Mouse (Mus musculus): Measurements from ENCODE around the gene St5. TPM values are rescaled to one million over a fixed set of nuclear protein-coding genes. Genes with fewer than 3 reads are reported as not detected.

Gene St5
- polyA plus RNA-seq, 1 experiment from 2014 or later = 11.4 TPM

GRCm38 (mm10) chr7:109566841-109567768 lies 136.3 kb downstream of the St5 start:
- Histone ChIP-seq H3K9ac (replicated peaks) (no peak overlapping the region), H3K9me3 (no peaks in the 10 kb centered on the region), H3K4me2 (replicated peaks) (no peak overlapping the region), H3K4me1 (peaks cover 3% of the 10 kb centered on the region; the same call in 1 of the 2 replicates), H3K4me3 (no peak overlapping the region), H3K27me3 (no peaks in the 10 kb centered on the region), H3K36me3 (no peaks in the 10 kb centered on the region), H3K27ac (replicated peaks) (no peak overlapping the region)
- WGBS = 82% methylated on average over 11 of the region's 11 CpGs
- ATAC-seq (replicated peaks) = no peak

GRCm38 (mm10) chr7:109566327-109566726 lies 137.1 kb downstream of the St5 start:
- H3K4me3 ChIP-seq = no peak overlapping the region
- H3K4me1 ChIP-seq = peaks cover 6% of the 10 kb centered on the region; the same call in 1 of the 2 replicates
- H3K27me3 ChIP-seq = no peaks in the 10 kb centered on the region
- no peak overlapping the region for H3K4me2 ChIP-seq (replicated peaks)
- H3K27ac ChIP-seq (replicated peaks) = no peak overlapping the region
- no peaks in the 10 kb centered on the region for H3K36me3 ChIP-seq
- ATAC-seq (replicated peaks) = no peak
- no peaks in the 10 kb centered on the region for H3K9me3 ChIP-seq
- H3K9ac ChIP-seq (replicated peaks) = no peak overlapping the region

GRCm38 (mm10) chr7:109563775-109564362 lies 139.5 kb downstream of the St5 start:
- H3K4me1 ChIP-seq = peaks cover 12% of the 10 kb centered on the region
- H3K27me3 ChIP-seq = no peaks in the 10 kb centered on the region
- no peak overlapping the region for H3K9ac ChIP-seq (replicated peaks)
- no peak overlapping the region for H3K4me3 ChIP-seq
- 84% methylated on average over 4 of the region's 4 CpGs for WGBS
- no peak overlapping the region for H3K4me2 ChIP-seq (replicated peaks)
- ATAC-seq (replicated peaks) = no peak
- no peaks in the 10 kb centered on the region for H3K36me3 ChIP-seq
- no peaks in the 10 kb centered on the region for H3K9me3 ChIP-seq
- no peak overlapping the region for H3K27ac ChIP-seq (replicated peaks)

GRCm38 (mm10) chr7:109562676-109563075 lies 140.7 kb downstream of the St5 start:
- H3K4me1 ChIP-seq = peaks cover 12% of the 10 kb centered on the region
- no peak overlapping the region for H3K9ac ChIP-seq (replicated peaks)
- no peak overlapping the region for H3K27ac ChIP-seq (replicated peaks)
- no peak for ATAC-seq (replicated peaks)
- H3K36me3 ChIP-seq = no peaks in the 10 kb centered on the region
- H3K9me3 ChIP-seq = no peaks in the 10 kb centered on the region
- no peak overlapping the region for H3K4me2 ChIP-seq (replicated peaks)
- 73% methylated on average over 5 of the region's 5 CpGs for WGBS
- H3K27me3 ChIP-seq = no peaks in the 10 kb centered on the region
- no peak overlapping the region for H3K4me3 ChIP-seq

DNA sequence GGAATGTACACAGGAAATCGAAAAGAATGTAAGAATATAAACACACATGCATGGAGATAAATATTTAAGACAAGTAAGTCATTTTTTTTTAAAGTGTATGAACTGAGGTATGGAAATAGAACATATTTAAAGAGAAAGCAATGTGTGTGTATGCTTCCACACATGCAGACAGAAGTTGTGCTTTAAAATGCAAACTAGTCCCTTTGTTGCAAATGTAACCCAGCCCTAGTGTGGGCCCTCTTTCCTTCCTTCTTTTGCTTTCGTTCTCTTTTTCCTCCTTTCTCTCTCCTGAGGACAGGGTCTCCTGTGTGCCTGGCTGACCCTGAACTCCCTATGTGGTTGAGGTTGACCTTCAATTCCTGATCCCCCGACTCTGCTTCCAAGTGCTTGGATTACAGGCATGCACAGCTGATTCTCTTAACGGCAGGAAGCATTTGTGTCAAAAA lies 141.2 kb downstream of the St5 start:
- H3K4me3 ChIP-seq = no peak overlapping the region
- no peak overlapping the region for H3K4me2 ChIP-seq (replicated peaks)
- H3K9ac ChIP-seq (replicated peaks) = no peak overlapping the region
- H3K27me3 ChIP-seq = no peaks in the 10 kb centered on the region
- 64% methylated on average over 4 of the region's 4 CpGs for WGBS
- ATAC-seq (replicated peaks) = no peak
- no peaks in the 10 kb centered on the region for H3K36me3 ChIP-seq
- no peak overlapping the region for H3K27ac ChIP-seq (replicated peaks)
- peaks cover 12% of the 10 kb centered on the region for H3K4me1 ChIP-seq
- H3K9me3 ChIP-seq = no peaks in the 10 kb centered on the region

- no peaks in the 10 kb centered on the region for H3K27me3 ChIP-seq
- 58% methylated on average over 8 of the region's 8 CpGs for WGBS
These were observed 141.8 kb downstream of the St5 start for GRCm38 (mm10) chr7:109561466-109562153.

GRCm38 (mm10) chr7:109559536-109559935 lies 143.9 kb downstream of the St5 start:
- Histone ChIP-seq H3K9ac (replicated peaks) (no peak overlapping the region), H3K4me1 (peaks cover 12% of the 10 kb centered on the region), H3K4me3 (no peak overlapping the region), H3K9me3 (no peaks in the 10 kb centered on the region), H3K27me3 (no peaks in the 10 kb centered on the region), H3K4me2 (replicated peaks) (no peak overlapping the region), H3K36me3 (no peaks in the 10 kb centered on the region), H3K27ac (replicated peaks) (no peak overlapping the region)
- no peak for ATAC-seq (replicated peaks)
- WGBS = 31% methylated on average over 6 of the region's 6 CpGs

More at GRCm38 (mm10) chr7:109561466-109562153, 141.8 kb downstream of the St5 start:
- ATAC-seq (replicated peaks) = no peak
- no peak overlapping the region for H3K4me3 ChIP-seq
- H3K4me1 ChIP-seq = peaks cover 12% of the 10 kb centered on the region
- no peak overlapping the region for H3K4me2 ChIP-seq (replicated peaks)
- H3K27ac ChIP-seq (replicated peaks) = no peak overlapping the region
- no peaks in the 10 kb centered on the region for H3K9me3 ChIP-seq
- H3K9ac ChIP-seq (replicated peaks) = no peak overlapping the region
- H3K36me3 ChIP-seq = no peaks in the 10 kb centered on the region

DNA sequence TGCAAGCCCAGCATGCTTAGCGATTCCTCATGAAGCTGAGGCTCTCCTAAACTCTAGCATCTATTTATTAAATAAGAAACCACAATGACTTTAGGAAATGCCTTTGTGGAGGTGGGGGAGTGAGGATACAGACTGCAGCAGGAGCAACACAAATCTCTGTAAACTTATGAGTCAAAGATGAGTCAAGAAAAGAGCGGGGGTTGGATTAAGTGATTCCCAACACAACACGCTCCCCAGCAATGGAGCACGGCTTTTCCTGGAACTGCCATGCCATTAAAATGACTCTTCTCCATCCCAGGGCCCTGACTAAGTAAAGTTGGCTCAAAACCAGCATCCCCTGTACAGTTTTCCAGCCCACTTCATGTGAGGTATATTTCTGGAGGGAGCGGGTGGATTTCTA lies 156.7 kb downstream of the St5 start:
- no peak for ATAC-seq (replicated peaks)
- H3K4me2 ChIP-seq (replicated peaks) = no peak overlapping the region
- no peaks in the 10 kb centered on the region for H3K9me3 ChIP-seq
- H3K27me3 ChIP-seq = no peaks in the 10 kb centered on the region
- 93% methylated on average over 5 of the region's 5 CpGs for WGBS
- H3K4me3 ChIP-seq = no peak overlapping the region
- H3K4me1 ChIP-seq = no peaks in the 10 kb centered on the region
- no peak overlapping the region for H3K9ac ChIP-seq (replicated peaks)
- H3K36me3 ChIP-seq = no peaks in the 10 kb centered on the region
- H3K27ac ChIP-seq (replicated peaks) = no peak overlapping the region

DNA sequence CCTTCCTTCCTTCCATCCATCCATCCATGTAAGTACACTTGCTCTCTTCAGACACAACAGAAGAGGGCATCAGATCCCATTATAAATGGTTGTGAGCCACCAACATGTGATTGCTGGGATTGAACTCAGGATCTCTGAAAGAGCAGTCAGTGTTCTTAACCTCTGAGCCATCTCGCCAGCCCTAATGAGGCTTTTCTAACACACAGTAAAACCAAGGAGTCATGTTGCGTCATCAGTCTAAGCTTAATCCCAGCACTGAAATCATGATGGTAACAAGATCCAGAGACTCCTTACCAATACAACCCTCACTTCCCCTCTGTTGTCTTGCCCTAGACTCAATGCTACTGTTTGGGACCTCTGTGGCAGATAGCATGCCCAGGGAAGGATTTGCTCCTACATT lies 157.2 kb downstream of the St5 start:
- Histone ChIP-seq H3K4me1 (no peaks in the 10 kb centered on the region), H3K9ac (replicated peaks) (no peak overlapping the region), H3K27ac (replicated peaks) (no peak overlapping the region), H3K27me3 (no peaks in the 10 kb centered on the region), H3K36me3 (no peaks in the 10 kb centered on the region), H3K4me2 (replicated peaks) (no peak overlapping the region), H3K4me3 (no peak overlapping the region), H3K9me3 (no peaks in the 10 kb centered on the region)
- no peak for ATAC-seq (replicated peaks)
- 88% methylated on average over 2 of the region's 2 CpGs for WGBS

- Histone ChIP-seq H3K4me3 (no peak overlapping the region), H3K9me3 (no peaks in the 10 kb centered on the region), H3K4me2 (replicated peaks) (no peak overlapping the region), H3K27me3 (no peaks in the 10 kb centered on the region), H3K4me1 (no peaks in the 10 kb centered on the region), H3K36me3 (no peaks in the 10 kb centered on the region), H3K27ac (replicated peaks) (no peak overlapping the region), H3K9ac (replicated peaks) (no peak overlapping the region)
- 66% methylated on average over 10 of the region's 10 CpGs for WGBS
- ATAC-seq (replicated peaks) = no peak
These were observed 158.0 kb downstream of the St5 start for GRCm38 (mm10) chr7:109545255-109545993.

DNA sequence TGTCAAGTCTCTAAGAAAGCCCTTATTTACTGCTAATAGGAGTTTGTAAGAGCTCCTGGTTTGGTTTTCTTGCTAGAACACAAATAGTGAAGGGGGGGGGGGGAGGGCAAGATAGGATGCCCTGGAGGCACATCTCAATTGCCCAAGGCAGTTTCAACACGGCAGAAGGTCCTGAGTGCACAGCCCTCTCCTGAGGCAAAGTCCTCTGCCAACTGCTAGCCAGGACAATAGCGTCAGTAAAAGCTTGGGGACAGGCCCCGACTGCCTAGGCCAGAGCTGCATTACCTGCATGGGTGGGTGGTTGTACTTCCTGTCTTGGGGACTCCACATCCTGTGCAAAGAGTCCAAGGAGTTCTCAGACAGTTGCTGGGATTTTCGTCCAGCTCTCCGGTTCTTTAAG lies 158.6 kb downstream of the St5 start:
- no peak overlapping the region for H3K4me2 ChIP-seq (replicated peaks)
- H3K9me3 ChIP-seq = no peaks in the 10 kb centered on the region
- no peak overlapping the region for H3K9ac ChIP-seq (replicated peaks)
- H3K27ac ChIP-seq (replicated peaks) = no peak overlapping the region
- H3K4me3 ChIP-seq = no peak overlapping the region
- WGBS = 80% methylated on average over 5 of the region's 5 CpGs
- H3K36me3 ChIP-seq = no peaks in the 10 kb centered on the region
- no peak for ATAC-seq (replicated peaks)
- no peaks in the 10 kb centered on the region for H3K27me3 ChIP-seq
- no peaks in the 10 kb centered on the region for H3K4me1 ChIP-seq

DNA sequence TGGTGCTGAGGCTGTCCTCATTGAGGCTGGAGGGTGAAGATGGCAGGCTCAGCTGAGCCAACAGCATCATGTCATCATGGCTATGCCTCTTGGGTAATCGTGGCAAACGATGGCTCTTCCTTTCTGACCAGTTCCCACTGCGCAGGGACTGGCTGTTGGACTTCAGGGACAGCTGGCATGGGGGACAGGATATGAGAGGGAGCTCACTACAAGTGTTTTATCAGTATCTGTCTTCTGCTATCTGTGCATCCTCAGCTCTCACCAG lies 161.1 kb downstream of the St5 start:
- no peak for ATAC-seq (replicated peaks)
- H3K27me3 ChIP-seq = no peaks in the 10 kb centered on the region
- H3K4me2 ChIP-seq (replicated peaks) = no peak overlapping the region
- H3K4me3 ChIP-seq = no peak overlapping the region
- no peak overlapping the region for H3K27ac ChIP-seq (replicated peaks)
- H3K9ac ChIP-seq (replicated peaks) = no peak overlapping the region
- no peaks in the 10 kb centered on the region for H3K9me3 ChIP-seq
- H3K4me1 ChIP-seq = no peaks in the 10 kb centered on the region
- H3K36me3 ChIP-seq = no peaks in the 10 kb centered on the region
- WGBS = 92% methylated on average over 3 of the region's 3 CpGs

Data from forebrain, embryonic 15.5 days (tissue).